Mouse (Mus musculus) G1E-ER4 (cell line): ENCODE data around the gene Sec22b. TPM values are rescaled to one million over a fixed set of nuclear protein-coding genes. Genes with fewer than 3 reads are reported as not detected.

Experiments
- GATA1 ChIP-seq: IDR thresholded peaks from one replicate; pipeline ENCODE4 v1.8.0; 2012; ENCODE audit warnings: low read length, inconsistent platforms
- polyA plus RNA-seq: library from polyadenylated mRNA; stranded (reverse); fragments of >175 nt; gene quantifications from 2 replicates; pipeline ENCODE4 v1.2.3, GENCODE M21; 2012

Gene Sec22b
- polyA plus RNA-seq, 1 experiment: 71.9 TPM

DNA sequence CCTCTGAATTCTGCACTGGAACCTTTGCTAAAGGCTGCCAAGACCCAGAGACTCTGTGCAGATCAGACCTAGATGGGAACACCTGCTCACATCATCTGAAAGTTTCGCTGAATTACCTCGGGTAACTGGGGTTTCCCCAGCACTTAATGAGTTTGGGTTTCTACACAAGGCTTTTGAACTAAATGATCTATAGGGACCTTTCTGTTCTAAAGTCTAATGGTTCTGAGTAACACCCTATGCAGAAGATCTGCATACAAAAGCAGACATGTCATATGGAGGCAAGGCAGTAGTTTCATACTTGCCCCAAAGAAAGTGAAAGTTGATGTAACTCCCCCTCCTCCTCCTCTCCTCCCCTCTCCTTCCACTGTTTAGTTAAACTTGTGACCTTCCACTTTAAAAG is 47.5 kb downstream of the Sec22b start:
- no peak for TF ChIP-seq GATA1

DNA sequence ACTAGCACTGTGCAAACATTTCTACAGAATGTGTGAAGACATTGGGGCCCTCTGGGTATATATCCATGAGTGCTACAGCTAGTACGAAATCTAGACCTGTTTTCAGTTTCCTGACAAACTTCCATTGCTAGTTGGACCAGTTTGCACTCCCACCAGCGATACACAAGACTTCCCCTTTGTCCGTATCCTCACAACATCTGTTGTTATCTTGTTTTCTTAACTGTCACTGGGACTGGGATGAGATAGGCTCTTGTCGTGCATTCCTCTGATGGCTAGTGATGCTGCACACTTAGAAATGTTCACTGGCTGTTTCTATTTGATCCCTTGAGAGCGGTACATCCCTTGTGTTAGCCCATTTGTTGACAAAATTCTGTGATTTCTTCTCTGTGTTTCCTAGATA is 49.0 kb downstream of the Sec22b start:
- TF ChIP-seq GATA1: no peak

DNA sequence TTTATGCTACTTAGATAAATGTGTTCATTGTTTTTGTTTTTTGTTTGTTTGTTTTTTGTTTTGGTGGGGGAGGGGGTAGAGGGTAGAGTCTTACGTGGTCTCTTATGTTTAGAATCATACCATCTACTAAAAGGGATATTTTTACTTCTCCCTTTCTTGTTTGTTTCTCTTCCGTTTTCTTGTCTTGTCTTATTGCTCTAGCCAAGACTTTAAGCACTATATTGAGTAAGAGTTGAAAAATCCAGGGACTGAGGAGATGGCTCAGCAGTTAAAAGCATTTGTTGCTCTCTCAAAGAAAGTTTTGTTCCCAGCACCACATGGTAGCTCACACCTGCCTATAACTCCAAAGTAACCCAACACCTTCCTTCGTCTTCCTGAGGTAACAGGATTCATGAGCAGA is 50.1 kb downstream of the Sec22b start:
- TF ChIP-seq GATA1: no peak

DNA sequence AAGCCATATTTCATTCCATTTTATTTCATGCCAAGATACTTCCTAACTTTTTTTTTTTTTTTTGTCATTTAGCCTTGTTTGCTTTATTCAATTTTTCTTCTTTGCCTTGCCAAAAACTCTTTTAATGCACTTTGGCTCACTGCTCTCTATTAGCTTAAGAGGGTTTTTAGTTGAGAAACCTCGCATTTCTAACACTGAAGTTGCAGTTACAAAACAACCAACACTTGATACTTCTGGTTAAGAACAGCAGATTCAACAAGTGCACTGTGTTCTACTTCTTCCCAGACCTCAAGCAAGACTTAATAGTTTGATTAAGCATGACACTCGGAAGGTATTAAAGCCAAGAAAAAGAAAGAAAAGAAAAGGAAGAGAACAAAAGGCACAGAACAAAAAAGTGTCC is 52.2 kb downstream of the Sec22b start:
- TF ChIP-seq GATA1: no peak

DNA sequence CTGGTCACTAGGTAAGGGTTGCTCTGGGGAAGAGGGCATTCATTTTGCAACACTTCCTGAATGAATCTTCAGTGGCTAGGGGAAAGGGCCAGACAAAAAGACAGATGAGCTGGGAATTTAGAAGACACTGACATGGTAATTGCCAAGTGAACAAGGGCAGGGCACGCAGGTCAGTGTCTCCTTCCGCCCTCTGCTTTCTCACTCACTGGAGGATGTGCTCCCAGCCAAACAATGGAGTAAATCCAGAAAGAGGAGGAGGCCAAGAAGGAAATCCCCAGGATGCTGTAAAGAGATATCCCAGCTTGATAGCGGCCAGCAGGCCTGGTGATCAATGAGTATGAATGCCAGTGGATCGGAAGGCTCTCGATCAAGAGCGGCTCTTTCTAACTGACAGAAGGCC is 55.3 kb downstream of the Sec22b start:
- TF ChIP-seq GATA1: no peak

DNA sequence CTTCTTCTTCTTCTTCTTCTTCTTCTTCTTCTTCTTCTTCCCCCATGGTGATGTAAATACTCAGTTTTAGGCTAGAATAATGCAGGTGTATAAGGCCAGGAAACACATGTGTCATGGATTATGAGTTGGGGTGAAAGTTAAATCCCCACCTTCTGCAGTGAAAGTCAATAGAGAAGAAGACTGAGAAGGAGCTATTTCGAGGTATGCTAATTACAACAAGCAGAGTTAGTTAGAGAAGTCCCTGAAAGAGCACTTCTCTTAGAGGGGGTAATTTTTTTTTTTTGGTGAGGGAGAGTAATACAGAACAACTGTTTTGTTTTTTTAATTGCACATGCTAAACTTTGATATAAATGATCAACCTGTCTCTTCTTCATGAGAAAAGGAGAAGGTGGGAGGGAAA is 55.9 kb downstream of the Sec22b start:
- no peak for TF ChIP-seq GATA1

DNA sequence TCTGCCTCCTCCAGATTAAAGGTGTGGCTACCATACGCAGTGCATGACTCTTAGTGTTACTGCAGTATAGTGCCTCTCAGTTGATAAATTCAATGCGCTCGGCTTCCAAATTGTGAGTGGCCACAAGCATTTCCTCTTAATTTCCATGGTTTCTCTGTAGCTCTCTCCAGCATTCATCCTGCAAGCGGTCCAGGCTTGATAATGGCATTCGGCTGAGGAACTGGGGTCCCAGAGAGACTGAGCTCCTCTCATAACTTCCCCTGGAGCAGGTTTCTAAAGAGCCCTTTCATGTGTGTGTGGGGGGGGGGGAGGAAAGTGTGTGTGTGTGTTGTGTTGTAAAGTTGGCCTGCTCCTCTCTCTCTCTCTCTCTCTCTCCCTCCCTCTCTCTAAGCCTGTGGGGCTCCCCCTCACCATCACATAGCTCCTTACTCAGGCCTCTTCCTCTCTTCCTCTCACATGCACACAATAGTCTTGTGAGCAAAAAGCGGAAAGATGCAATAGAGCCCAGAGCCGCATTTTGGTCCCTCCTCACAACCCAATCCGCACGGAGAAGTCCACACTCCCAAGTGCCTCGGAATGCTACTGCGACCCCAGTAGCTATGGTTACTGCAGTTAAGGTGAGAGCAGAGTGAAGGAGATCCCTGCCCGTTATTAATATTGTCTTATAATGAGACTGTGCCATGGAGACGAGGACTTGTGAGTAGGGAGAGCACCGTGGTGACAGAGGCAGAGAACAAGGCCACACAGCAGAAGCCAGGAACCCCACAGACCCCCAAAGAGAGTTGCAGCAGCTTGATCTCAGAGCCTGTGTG is 60.0 kb downstream of the Sec22b start:
- TF ChIP-seq GATA1: no peak

DNA sequence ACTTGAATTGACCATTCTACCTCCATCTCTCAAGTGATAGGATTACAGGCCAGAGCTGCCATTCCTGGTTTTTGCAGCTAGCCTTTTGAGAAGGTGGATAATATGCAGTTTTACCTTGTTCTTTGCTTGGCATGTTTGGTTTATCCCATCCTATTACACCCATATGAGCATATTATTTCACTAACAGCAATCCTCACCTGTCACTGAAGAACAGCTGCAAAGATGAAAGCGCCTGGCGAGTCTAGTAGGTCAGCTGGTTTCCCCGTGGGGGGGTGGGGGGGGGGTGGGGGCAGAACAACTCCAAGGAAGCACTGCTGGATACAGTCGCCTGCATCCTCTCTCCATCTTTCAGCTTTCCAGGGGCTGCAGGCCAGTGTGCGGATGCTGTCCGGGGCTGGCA is 61.0 kb downstream of the Sec22b start:
- no peak for TF ChIP-seq GATA1

DNA sequence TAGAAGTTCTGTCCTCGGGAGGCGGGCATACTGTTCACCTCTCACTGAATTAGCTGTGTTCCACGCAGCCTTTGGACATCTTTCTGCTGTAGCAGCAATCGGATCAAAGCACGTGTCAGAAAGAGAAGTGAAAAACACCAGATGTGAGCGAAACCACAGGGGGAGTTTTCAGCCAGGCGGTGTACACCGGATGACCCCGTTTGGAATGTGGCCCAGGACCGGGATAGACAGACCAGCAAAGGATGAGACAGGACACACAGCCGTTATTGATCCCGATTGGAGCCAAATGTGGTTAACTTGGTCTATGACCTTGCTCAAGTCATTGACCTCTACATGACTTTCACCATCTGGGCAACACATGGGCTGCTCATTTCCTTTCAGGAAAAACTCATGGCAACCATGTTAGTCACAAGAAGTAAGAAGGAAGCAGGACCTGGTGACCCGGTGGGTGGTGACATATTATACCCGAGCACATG is 63.9 kb downstream of the Sec22b start:
- TF ChIP-seq GATA1: no peak

DNA sequence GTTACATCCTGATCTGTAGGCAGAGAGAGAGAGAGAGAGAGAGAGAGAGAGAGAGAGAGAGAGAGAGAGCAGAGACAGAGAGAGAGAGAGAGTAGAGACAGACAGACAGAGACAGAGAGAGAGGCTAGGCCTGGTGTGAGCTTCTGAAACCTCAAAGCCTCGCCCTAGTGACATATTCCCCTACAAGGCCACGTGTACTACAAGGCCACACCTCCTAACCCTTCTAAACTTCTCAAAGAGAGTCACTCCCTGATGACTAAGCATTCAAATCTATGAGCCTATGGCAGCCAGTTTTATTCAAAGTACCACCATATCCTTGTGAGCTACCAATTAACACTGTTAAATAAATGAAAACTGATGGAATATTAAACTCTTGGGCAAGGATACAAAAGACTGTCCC is 66.6 kb downstream of the Sec22b start:
- no peak for TF ChIP-seq GATA1

DNA sequence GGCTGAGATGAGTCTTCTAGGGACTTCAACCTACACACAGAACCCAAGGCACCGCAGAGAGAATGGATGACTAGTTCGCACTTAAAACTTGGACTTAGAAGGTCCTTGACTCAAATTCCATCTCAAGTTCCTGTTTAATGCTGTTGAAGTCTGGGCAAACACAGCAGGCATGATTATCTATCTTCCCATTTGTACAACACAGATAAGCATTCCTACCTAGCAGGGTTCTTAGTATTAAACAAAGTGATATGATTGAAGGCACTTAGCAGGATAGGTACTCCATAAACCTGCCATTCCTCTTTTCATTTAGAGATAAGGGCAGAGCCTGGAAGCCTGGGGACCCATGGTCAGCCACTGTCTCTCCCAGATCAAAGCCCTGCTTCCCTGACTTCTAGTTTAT is 67.2 kb downstream of the Sec22b start:
- TF ChIP-seq GATA1: no peak

DNA sequence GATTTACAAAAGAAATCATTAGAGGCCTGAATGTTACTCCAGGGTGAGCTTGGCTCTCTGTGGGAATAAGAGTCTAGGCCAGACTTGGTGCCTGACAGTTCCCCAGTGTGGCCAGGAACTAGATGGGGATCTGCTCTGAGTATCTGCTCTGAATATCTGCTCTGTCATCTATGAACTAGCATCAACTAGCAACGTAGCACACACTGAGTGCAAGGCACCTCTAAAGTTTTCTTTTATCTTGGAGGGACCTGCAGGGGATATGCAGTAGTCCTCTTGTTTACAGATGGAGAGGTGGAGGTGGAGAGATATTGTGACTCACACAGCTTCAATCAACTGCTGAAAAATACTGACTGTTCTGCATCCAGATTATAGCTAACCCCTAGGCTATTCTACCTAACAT is 68.0 kb downstream of the Sec22b start:
- no peak for TF ChIP-seq GATA1

DNA sequence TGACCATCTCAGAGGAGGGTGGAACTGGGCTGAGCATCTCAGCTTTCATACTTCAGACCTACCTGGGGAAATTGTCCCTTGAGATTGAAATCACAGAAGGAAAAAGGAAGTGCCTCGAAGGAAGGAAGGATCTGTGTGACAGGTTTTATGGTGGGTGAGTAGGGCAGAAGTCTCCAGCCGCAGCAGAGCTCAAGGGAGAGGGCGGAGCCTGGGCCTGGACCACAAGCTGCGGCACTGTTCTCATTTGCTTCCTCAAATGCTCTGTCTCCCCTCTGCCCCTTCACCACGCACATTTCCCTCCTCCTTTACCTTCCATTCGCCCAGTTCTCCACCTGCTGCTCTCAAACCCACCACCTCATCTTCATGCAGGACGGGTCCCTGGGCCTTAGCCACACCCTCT is 70.1 kb downstream of the Sec22b start:
- no peak for TF ChIP-seq GATA1

DNA sequence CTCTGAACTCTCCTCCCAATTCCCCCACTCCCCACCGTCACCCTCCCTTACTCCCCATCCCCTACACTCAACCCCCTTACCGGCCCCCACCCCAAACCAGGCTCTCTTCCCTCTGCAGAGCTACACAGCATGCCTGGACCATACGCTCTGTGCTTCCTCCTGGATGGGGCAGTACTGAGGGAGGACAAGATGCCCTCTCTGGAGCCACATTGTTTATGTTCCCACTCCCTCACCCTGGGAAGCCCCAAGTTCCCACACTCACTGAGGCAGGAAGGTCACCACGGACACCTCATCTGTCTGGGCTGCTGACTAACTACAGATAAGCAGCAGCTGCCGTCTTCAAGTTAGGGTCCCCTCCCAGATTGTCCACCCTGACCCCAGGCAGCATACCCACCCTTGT is 71.2 kb downstream of the Sec22b start:
- no peak for TF ChIP-seq GATA1

DNA sequence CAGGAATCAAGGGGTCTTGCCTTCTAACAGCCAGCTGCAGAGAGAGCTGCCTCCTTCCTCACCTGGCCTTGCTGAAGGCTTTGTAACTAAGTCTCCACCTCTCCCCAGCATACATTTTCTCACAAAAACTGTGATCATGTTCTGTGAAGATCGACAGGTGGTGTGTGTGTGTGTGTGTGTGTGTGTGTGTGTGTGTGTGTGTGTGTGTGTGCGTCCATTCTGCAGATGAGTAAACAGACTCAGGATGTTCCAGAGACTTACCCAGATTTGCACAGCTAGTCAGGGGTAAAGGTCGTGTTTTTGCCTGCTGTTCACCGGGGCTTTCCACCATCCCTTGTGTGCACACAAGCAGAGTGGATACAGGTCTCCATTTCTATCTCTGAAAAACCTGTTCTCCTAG is 71.7 kb downstream of the Sec22b start:
- no peak for TF ChIP-seq GATA1

Other genes starting within 250 kb of the Sec22b start
- gene Prkab2, start 243.0 kb upstream of the Sec22b start, polyA plus RNA-seq: 0.84 and 1.2 TPM in 2 replicates
- gene Gm17651, start 226.5 kb upstream of the Sec22b start, polyA plus RNA-seq: not detected in 2 replicates
- 0.41 and 0.42 TPM in 2 replicates for gene Pde4dip, start 12.5 kb upstream of the Sec22b start, polyA plus RNA-seq
- gene Notch2, start 112.3 kb downstream of the Sec22b start, polyA plus RNA-seq: not detected in 2 replicates